Mouse (Mus musculus) CD4-positive, CD25-positive, alpha-beta regulatory T cell, adult 2 months (primary cell): Measurements from ENCODE around the gene Odf3.

ENCODE experiments used
- DNase-seq: peaks from one replicate; pipeline ENCODE4 v3.0.0-alpha.2; 2012; ENCODE audit warnings: low read depth, low spot score

Gene Odf3

DNA sequence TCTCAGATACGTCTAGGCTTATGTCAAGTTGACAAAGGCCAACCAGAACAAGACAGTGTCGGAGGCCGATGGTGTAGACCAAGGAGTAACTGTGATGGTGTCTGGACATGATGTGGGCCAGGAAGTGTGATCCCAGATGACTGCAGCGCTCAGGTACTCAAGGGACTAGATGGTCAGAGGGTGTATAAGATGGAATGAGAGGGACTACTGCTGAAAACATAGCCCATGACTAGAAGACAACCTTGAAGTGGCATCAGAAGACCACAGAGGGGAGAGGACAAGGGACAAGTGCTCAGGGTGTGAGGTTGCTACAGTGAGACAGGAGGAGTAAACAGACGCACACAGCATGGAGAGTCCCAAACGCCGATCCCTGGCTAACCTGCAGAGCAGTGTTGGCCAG lies 3.8 kb upstream of the Odf3 start:
- no peak for DNase-seq

- peak; percentile 92 for DNase-seq
Observed at GRCm38 (mm10) chr7:140844905-140845665, 2.5 kb upstream of the Odf3 start, which contains the start of gene Scgb1c1. Scgb1c1 (plus strand) TSS chr7:140845547.

GRCm38 (mm10) chr7:140845683-140846082 lies 1.9 kb upstream of the Odf3 start:
- DNase-seq: no peak

GRCm38 (mm10) chr7:140846676-140847075 lies 929 bp upstream of the Odf3 start:
- no peak for DNase-seq

GRCm38 (mm10) chr7:140848591-140848990 lies 986 bp downstream of the Odf3 start:
- DNase-seq: no peak

- no peak for DNase-seq
Observed at GRCm38 (mm10) chr7:140851916-140852315, 4.3 kb downstream of the Odf3 start.

- no peak for DNase-seq
Observed at GRCm38 (mm10) chr7:140853386-140853785, 5.8 kb downstream of the Odf3 start.

- DNase-seq: no peak
Observed at GRCm38 (mm10) chr7:140854483-140854882, 6.9 kb downstream of the Odf3 start.

DNA sequence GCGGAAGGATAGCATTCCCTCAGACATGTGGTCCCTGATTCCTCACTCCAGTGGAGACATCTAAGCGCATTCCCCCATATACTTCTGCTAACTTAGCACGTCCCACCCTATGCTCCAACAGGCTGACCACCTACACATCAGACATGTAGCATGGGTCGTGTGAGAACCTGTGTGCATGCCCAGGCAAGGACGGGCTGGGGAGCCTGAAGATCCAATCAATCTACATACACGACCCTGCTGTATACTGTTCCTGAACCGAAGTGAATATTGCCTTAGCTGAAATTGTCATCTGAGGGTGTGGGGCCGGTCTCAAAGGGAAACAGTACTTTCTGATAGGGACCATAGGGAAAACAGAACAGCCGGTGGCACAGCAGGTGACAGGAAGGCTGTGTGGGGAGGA lies 7.6 kb downstream of the Odf3 start:
- DNase-seq: no peak

DNA sequence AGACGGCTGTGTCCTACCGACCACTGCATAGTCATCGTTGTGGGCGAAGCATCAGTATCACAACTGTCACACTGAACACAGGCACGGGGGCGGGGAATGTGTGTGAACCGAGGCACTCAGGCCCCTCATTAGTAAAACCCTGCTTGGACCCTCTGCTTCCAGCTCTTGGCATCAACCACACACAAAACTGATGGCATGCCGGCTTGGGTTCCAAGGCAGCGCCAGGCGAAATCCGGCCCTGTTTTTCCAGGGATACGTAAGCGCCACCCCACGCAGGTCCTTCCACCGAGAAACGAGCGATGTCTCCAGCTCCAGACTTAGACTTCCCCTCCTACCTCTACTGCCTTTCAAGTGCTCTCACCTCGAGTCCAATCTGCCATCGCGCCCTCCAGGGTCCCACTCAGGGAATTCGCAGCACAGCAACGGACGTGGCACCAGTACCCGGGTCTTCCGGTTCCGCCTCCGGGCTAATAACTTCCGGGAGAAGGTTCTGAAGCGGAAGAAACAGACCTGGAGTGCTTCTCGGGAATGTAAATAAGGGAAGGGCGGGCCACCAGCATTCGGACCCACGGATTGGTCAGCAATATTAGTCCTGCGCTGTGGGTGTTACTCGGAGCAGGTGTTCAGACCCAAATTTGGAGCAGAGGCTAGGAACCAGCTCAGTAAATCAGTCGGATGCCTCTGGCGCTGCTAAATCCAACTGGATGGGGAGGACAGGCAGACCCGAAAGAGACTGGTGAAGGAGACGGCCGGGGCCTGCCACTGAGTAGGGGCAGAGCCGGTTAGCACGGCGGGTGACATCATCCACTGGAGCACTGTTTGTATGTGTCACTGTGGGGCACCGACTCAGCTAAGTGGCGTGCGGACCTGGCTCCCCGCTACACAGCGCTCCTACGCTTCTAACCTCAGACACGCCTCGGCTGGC lies 8.5 kb downstream of the Odf3 start, which contains the start of gene Gm45785:
TSS of gene Gm45785 (minus strand) at position 472 of the 925 bp plus-strand sequence.
- peak; percentile 81 for DNase-seq

- peak; percentile 85 for DNase-seq
Observed at GRCm38 (mm10) chr7:140856785-140857549, 9.4 kb downstream of the Odf3 start, which contains the start of gene Ric8a. Ric8a (plus strand) TSS chr7:140856957.

GRCm38 (mm10) chr7:140857550-140858505 lies 10.2 kb downstream of the Odf3 start, which contains the start of gene Bet1l:
Bet1l (minus strand) TSS chr7:140857577.
- DNase-seq: no peak

- DNase-seq: no peak
Observed at GRCm38 (mm10) chr7:140858746-140859145, 11.1 kb downstream of the Odf3 start.

- DNase-seq: no peak
Observed at GRCm38 (mm10) chr7:140859997-140860396, 12.4 kb downstream of the Odf3 start.

- DNase-seq: no peak
Observed at GRCm38 (mm10) chr7:140860728-140861127, 13.1 kb downstream of the Odf3 start.

DNA sequence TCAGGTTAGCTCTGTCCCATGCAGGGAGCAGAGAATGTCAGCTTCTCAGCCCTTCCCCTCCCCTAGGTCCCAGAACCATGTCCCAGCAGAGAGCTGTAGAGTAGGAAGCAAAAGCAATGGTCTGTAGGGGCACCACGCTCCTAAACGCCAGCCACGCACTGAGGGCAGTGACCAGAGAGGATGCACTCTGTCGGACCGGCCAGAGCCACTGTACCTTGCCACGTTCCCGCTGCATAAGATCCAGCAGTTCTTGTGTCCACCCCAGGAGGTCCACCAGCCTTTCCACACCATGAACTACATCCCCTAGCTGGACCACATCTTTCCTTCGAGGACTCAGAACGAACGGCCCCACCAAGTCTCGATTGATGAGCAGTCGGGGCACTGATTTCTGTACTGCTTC lies 17.2 kb downstream of the Odf3 start:
- no peak for DNase-seq

- no peak for DNase-seq
Observed at GRCm38 (mm10) chr7:140874224-140874623, 26.6 kb downstream of the Odf3 start.

DNA sequence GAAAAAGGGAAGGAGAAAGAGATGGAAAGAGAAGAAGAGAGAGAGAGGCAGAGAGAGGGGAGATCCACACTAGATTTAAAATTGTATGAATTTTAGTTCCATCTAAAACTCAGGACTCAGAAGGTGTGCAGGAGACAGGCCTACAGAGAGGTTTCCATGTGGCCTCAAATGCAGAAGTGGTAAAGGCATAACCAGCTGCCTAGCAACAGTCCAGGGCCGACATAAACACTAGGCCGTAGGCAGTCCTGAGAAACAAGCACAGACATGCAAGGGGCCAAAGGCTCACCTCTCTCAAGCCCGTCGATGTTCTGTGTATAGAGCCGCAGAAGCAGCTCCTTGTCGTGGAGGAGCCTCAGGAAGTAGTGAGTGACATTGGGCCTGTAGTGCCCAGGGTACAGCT lies 29.8 kb downstream of the Odf3 start:
- no peak for DNase-seq

DNA sequence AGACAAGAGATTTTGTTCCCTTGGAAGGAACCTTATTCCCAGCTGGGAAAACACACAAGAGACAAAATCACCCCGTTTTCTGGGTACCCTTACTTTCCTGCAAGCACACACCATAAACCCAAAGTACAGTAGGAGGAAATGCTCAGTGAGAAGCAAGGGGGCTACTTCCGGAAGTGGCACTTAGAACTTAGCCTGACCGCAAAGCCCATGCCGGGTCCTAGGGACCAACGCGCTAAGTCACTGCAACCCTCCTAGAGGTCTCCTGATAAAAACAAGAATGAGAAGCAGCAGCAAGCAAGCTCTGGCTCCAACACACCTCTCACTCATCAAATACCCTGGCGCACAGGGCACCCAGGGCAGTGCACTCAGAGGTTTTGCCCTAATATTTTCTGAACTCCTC lies 31.8 kb downstream of the Odf3 start:
- DNase-seq: no peak

DNA sequence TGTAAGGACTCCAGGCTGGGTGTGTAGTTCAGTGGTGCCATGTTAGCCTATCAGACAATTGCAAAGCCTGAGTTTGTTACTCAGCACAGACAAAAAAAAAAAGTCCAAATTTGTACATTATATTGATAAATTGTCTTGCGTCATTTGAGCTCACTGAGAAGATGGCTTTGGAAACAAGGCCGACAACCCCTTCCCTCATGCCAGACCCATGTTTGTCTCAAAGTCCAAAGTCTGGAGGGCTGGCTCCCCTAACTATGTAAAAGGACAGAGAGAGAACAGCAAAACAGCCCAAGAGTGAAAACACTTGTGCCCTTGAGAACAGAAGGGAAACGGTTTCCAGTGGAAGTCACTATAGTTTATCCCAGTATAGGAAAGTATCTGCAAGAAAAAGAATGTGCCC lies 32.8 kb downstream of the Odf3 start:
- DNase-seq: no peak
